Mouse (Mus musculus) adipocyte (in vitro differentiated cells): Measurements from ENCODE around the gene Atg16l2.

Experiments
- DNase-seq: peaks from one replicate; pipeline ENCODE4 v3.0.0-alpha.2; 2016; ENCODE audit warnings: low spot score

Atg16l2 gene

DNA sequence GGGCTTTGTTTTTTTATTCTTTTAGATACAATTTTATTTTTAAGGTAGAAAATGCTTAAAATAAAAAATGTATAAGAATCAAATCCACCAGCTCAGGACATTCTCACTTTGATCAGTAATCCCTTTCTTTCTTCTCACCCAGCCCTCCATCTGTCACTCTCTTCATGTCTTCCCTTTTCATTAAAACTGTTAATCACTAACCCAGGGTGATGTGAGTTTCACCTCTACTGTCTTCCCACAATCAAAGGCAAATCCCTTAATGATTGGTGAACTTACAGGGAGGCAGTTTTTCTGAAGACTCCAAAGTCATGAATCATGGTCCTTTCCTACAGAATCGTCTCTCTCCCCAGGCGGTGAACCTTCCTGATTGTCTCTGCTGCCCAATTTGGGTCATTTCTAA lies 85.3 kb downstream of the Atg16l2 start:
- DNase-seq, result no peak

DNA sequence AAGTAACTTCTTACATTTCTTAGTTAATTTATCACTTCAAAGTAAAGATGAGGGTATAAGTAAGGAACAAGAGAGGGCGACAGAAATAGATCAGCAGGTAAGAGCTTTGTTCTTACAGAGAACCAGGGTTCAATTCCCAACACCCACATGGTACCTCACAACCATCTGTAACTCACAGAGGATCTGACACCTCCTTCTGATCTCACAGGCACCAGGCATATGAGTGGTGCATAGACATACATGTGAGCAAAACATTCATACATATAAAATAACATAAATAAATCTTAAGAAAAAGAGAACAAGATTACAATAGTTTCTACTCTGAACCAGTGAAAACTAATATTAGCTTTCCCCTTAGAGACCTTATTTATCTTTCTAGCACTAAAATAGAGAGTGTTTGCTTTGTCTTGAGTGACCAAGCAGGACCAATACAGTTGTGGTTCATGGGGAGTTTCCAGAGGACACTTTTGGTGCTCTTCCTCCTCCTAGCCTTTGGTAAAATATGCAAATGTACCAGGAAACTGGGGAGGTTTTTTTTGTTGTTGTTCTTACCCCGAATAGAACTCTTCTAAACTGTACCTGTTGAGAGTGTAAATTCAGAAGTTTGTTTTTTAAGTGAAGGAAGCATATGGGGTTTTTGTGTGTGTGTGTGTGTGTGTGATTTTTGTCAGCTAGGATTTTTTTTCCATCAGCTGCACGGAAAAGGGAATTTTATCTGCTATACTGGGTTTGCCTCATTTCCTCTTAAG lies 88.4 kb downstream of the Atg16l2 start:
- no peak for DNase-seq
